Mouse (Mus musculus): ENCODE measurements around the gene Il3ra.
A peak's percentile ranks its signal among the peaks of the same experiment; 100 is the strongest.

Il3ra gene

DNA sequence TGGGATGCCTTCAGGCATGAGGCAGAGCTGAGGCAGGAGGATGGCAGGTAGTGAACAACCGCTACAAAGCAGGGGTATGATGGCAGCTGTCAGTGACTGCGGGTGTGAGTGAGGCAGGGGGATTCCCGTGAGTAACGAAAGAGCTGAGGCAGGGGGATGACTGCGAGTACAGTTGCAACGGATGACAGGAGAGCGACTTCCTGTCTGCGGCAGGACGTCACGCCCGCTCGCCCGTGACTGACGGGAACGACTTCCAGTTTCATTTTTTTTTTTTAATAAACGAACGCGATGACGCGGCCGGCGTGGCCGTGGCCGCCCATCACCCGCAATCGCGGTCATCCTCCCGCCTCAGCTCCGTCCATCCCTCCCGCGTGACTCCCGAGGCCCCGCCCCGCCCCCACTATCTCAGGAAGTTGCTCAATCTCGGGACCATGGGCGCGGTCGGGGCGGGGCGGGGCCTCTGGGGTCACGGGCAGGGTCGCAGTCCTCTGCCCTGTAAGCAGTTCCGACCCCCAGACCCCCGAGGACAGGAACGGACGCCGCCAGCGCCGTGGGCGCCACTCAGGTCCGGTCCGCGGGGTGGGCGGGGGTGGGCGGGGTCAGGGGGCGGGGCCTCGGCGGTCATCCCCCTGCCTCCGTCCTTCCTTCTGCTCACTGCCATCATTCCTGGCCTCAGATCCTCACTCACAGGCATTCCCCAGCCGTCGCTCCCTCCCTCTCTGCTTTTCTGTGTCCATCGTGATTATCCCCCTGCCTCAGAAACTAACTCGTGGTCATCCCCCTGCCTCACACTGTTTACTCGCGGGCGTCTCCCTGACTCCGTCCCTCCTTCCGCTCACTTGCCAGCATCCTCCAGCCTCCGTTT, at the start of gene Il3ra:
TSS of gene Il3ra (plus strand) at position 328 of the 865 bp plus-strand sequence.
- DNase-seq: peak; percentile 78

DNA sequence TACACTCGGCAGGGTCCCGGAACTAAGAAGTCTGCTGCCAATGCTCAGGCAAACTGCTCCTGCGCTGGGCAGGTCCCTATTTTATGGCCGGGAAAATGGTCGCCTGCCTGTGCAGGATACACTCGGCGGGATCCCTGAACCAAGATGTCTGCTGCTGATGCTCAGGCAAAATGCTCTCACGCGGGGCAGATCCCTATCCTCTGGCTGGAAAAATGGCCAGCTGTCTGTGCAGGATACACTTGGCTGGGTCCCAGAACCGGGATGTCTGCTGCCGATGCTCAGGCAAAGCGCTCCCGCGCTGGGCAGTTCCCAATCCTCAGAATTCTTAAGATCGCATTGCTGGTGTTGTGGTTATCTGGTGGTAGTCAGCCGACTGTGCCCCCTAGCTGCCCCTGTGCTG, 37.1 kb upstream of the Il3ra start:
- DNase-seq: no peak

DNA sequence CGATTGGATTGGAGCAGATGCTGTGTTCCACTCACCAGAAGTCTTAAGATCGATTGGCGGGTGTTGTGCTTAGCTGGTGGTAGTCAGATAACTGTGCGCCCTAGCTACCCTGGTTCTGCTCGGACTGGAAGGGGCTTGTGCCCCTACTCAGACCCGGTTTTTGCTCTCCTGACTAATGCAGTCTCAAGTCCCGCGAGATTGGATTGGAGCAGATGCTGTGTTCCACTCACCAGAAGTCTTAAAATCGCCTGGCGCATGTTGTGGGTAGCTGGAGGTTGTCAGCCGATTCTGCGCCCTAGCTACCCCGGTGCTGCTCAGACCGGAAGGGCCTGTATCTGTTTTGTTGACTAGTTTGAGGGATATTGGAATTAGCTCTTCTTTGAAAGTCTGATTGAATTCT, 36.7 kb upstream of the Il3ra start:
- no peak for DNase-seq

DNA sequence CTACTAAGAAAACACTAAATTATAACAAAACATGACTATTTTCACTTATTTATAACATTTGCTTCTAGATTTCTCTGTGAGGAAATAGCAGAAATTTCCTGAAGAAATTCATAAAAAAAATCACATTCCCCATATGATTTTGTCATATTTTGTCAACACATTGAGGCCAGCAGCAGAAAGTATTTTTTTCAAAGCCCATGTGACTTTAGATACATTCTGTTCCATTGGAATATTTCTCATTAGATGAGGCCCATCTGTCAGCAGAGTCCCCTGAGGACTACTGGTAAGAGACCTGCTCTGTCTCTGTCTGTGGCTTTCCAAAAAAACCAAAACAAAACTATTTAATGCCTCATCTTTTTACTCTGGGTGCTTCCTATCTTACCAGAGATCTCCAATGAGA, 23.5 kb upstream of the Il3ra start, which contains the start of gene Olfr31:
TSS of gene Olfr31 (plus strand) at position 301 of the 400 bp plus-strand sequence.
- DNase-seq: no peak

DNA sequence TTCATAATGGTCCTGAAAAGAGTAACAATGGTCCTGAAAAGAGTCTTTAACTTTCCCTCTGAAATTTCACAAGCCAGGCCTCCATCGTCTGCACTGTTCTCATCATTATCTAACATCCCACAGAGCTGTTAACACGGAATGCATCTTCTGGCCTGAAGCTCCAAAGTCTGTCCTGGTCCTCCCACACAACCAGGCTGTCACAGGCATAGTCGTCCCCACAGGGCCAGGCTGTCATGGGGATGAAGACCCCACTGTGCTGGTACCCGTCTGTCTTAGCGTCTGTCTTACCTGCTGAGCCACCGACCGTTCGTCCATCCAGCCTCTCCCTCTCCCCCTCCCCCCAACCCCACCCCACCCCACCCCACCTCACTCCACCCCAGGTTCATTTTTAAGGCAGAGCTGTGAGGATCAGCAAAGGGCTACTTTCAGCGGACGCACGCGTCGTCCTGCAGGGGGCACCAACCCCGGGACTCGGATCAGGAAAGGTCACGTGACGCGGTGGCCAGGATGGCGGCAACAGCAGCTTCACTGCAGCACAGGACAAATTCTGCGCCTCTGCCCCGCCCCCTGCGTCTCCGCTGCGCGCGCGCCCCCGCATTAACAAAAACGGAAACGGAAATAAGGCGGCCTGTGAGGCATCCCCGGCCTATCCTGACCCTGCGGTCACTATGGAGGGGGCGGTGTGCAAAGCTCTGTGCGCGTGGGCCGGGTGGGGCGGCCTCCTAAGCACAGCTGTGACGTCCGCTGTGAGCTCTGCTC, 783 bp upstream of the Il3ra start:
- DNase-seq: peak; percentile 94

DNA sequence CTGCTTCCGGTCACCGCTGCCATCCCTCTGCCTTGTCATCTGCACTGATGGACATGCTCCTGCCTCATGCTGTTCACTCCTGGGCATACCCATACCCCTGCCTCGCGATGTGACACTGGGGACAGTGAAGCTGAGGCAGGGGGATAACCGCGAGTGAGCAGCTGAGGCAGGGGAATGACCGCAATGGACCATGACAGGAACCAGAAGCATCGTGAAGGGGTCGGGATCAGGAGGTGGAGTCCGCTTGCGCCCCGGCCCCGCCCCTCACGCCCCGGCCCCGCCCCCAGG, 682 bp downstream of the Il3ra start:
- DNase-seq: no peak

DNA sequence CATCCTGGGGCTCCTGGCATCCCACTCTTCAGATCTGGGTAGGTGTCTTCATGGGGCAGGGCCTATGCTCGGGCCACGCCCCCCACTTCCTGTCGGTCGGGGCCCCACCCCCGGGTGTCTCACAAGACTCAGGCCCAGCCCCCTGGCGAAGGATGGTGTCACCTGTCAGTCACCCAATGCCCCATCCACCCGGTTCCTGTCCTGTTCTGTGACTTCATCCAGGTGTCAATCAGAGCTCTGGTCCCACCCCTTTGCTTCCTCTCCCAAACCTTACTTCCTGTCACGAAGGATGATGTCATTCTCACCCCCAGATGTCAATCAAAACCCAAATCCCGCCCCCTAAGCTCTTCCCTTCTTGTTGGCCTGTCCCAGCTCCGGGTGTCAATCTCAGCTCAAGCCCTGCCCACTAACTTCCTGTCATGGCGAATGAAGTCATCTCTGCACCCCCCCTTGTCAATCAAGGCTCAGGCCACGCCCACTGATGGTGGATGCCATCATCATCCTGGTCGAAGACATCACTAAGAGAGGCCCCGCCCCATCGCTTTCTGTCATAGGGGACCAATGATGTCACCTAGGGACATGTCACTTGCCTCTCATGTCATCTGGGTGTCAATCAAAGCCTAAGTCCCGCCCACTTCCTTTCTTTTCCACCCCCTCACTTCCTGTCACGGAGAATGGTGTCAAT, 1.2 kb downstream of the Il3ra start:
- DNase-seq: peak; percentile 18

DNA sequence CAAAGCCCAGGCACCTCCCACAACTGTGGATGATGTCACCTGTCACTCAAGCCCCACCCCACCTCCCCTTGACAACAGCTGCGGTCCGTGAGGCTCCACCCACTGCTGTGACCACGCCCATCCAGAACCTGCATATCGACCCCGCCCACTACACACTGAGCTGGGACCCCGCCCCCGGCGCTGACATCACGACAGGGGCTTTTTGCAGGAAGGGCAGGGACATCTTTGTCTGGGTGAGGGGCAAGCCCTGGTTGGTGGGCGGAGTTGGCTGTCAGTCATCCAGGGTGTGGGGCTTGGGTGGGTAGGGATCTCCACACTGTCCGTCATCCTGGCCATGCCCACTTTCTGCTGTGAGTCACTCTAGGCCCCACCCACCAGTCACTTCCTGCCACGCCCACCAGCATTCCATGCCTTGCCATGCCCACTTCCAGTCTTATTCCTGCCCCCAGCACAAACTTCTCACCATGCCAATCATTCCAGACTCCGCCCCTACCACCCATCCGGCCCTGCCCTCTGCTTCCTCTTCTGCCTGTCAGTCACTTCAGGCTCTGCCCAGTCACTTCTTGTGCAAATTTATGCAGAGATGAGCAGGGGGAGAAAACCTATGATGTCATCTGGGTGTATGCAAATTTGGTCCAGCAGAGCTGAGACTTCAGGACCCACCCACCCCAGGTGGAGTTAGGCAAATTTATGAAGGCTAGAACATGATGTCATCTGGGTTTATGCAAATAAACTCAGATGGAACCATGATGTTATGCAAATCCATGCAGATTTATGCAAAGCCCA, 2.0 kb downstream of the Il3ra start:
- peak; percentile 6 for DNase-seq

DNA sequence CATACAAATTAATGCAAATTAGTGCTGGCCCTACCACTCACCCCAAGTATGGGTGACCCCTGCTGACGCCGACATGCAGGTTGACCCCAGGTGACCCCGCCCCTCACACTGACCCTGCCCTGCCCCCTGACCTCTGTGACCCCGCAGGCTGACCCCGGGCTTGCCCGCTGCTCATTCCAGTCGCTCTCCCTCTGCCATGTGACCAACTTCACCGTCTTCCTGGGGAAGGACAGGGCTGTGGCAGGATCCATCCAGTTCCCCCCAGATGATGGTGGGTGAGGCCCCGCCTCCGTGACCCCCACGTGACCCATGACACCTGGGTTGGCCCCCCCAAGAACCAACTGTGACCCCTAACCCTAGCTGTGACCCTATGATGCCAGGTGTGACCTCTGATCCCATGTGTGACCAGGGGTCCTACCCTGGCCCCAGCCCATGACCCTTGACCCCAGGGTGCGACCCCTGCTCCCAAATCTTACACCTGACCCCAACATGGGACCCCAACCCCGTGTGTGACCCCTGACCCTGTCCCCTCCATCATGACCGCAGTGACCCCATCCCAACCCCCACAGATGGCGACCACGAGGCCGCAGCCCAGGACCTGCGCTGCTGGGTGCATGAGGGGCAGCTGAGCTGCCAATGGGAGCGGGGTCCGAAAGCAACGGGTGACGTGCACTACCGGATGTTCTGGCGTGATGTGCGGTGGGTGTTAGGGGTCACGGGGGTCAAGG, 2.8 kb downstream of the Il3ra start:
- DNase-seq: peak; percentile 6

DNA sequence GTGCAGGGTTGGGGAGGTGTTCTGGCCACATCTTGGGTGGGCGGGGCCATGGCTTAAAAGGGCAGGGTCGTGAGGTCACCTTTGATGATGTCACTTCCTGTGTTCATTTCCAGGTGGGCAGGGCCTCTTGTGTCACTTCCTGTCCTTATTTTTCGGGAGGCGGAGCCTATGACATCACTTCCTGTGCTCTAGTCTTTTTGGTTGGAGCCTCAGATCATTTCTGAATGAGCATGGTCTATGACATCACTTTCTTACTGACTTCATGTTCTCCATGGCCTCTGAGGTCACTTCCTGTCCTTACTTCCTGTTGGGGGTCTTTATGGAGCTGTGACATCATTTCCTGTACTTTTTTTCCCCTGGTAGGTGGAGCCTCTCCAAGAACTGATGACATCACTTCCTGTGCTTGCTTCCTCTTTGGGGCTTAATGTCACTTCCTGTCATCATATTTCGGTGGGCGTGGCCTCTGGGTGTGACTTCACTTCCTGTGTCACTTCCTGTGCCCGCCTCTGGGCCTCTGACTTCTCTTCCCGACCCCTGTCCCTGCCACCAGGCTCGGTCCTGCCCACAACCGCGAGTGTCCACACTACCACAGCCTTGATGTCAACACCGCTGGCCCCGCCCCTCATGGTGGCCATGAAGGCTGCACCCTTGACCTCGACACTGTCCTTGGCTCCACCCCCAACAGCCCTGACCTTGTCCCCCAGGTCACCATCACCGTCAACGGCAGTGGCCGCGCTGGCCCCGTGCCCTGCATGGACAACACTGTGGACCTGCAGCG, 3.6 kb downstream of the Il3ra start:
- DNase-seq: no peak

DNA sequence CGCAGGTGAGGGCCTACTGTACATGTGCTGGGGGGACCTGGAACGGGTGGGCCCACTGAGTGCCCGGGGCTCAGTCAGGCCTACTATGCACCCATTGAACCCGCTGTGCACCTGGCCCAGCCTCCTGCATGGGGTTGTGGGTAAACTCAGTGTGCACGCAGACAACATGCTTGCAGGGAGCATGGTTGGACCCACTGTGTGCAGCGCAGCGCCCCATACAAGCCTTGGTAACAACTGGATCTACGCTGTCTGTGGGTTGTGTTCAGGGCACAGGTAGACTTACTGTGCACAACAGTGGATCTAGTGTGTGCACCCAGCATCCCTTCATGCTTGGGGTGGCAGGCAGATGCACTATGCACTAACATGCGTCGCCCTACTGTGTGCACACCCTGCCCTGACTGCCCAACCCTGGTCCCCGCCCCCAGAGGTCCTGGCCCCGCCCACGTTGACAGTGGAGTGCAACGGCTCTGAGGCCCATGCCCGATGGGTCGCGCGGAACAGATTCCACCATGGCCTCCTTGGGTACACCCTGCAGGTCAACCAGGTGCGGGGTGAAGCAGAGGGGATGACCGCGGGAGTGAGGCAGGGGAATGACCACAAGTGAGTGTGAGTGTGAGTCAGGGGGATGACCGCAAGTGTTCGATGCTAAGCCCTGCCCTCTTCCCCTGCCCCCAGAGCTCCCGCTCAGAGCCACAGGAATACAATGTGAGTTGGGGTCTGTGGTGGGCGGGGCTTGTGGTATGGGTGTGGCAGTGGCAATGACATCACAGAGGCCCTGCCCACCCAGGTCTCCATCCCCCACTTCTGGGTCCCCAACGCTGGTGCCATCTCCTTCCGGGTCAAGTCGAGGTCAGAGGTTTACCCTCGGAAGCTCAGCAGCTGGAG, 4.4 kb downstream of the Il3ra start:
- DNase-seq: peak; percentile 10

DNA sequence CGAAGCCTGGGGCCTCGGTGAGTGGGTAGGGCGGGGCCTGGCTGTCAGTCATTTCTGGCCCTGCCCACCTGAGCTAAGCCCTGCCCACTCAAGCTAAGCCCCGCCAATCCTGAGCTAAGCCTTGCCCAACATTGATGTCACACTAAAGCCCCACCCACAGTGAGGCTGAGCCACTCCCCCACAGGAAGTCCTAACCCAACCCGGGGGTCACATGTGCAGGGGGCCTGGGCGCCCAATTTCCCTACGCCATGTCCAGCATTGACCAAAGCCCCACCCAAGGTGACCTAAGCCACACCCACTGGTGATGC, 5.0 kb downstream of the Il3ra start:
- DNase-seq: no peak

DNA sequence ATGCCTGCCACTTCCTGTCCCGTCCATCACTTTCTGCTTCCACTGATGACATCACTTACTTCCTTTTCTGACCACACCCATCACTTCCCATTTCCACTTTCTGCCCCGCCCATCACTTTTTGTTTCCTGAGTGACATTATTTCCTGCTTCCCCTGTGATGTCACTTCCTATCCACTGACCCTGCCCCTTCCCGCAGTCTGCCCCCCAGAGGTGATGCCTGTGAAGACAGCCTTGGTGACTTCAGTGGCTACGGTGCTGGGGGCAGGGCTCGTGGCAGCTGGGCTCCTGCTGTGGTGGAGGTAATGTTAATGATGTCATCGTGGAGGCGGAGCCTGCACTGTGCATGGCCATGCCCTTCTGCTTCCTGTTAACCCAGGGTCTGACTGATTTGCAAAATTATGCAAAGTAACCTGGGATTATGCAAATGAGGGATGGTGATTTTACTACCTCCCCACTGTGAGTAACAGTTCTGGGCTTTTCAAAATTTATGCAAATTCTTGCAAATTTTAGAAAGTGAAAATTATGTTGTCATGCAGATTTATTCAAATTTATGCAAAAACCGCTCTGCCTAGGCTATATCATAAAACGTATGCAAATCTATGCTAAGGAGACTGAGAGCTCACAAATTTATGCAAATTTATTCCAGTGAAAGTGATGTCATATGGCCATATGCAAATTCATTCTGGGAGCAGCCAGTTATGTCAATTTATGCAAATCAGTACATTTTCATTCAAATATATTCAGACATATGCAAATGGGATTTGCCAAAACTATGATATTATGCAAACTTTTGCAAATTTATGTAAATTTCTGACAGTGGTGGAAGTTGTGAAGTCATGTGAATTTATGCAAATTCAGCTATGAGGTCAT, 5.9 kb downstream of the Il3ra start:
- DNase-seq: no peak

DNA sequence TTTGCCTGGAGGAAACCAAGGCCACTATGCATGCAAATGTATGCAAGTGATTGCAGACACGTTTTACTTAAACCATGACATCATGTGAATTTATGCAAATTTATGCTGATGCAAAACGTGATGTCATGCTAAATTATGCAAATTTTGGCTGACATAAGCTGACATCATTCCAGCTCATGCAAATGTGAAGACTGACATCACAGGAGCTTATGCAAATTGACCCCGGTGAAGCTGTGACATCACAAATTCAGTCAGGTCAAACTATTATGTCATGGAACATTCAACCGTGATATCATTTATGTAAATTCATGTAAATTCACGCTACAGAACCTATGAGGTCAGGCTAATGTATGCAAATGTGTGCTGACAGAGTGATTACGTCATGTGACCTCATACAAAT, 6.5 kb downstream of the Il3ra start:
- no peak for DNase-seq

DNA sequence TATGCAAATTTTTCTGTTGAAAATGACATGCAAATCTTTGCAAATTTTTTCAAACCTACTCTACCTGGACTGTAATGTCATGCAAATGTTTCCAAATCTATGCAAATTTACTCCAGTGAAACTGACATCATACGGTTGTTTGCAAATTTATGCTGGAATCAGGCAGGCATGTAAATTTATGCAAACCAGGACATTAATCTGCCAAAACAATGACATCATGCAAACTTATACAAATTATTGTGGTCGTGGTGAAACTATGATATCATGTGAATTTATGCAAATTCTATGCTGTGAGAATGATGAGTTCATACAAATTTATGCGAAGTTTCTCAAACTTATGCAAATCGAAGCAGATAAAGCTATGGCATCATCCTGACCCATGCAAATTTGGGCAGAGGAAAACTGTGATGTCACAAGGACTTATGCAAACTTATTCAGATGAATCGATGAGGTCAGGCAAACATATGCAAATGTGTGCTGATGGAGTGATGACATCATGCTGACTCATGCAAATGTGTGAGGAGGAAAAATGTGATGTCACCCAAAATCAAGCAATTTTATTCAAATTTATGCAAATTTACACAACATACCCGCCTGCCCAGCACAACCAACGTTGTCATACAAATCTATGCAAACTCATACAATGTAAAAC, 7.1 kb downstream of the Il3ra start:
- no peak for DNase-seq

DNA sequence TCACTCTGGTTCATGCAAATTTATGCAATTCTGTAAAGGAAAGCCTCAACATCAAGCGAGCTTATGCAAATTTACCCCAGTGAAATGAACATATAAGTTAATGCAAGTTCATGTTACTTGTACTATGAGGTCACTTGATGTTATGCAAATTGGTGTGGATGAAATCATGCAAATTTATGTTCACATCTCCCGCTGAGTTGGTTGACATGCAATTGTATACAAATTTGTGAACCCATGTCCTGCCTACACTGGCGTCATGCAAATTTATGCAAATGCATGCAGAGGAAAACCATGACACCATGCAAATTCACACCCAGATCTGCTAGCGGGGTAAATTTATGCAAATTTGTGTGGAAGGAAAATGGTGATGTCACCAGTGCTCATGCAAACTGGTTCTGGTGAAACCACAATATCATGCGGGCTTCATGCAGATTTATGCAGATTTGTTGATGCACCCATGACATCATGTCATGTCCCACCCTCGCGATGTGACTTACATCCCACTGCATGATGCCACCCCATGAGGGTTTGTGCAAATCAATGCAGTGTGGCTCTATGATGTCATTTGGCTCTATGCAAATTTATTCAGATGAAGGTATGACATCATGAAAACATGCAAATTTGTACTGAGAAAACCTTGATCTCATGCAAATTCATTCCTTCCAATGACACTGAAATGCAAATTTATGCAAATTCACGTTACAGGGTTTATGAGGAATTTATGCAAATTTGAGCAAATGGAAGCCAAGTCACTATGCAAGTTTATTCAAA, 7.8 kb downstream of the Il3ra start:
- no peak for DNase-seq

DNA sequence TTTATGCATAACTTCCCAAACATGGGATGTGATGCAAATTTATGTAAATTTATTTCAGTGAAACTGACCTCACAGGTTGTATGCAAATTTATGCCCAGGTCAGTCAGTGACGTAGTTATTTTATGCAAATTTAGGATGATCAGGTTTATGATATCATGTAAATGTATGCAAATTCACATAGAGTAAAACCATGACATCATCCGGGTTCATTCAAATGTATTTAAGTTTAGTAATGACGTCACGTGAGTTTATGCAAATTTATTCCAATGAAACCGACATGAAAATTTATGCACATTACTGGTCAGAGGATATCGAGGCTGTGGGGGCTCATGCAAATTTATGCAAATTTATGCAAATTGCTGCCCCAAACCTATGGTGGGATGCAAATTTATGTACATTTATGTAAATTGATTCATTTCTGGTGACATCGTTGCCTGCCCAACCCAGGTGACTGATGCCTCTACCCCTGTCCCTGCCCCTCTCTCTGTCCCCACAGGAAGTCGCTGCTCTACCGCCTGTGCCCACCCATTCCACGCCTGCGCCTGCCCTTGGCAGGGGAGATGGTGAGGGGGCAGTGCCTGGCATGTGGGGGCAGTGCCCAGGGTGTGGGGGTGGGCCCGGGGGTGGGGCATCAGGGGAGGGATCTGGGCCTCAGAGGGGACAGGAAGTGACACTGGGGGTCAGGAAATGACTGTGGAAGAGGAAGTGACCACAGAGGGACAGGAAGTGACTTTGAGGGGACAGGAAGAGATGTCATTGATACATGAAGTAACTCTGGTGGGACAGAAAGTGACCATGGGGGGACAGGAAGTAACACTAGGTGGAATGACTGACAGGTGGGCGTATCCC, 8.7 kb downstream of the Il3ra start:
- DNase-seq: no peak

All from thymus, postnatal 25 days (tissue).